Mouse (Mus musculus): Measurements from ENCODE around the gene Stab2.

- no peak for TF ChIP-seq ELF1 (IDR thresholded peaks at IDR 0.05; ENCODE audit: low read depth, low read length)
- TF ChIP-seq POLR2A (IDR thresholded peaks at IDR 0.05; ENCODE audit: low read depth, low read length), result no peak
- TF ChIP-seq MAZ (IDR thresholded peaks at IDR 0.05; ENCODE audit: low read depth, low read length), result no peak
- TF ChIP-seq NRF1 (IDR thresholded peaks at IDR 0.05; ENCODE audit: low read depth, low read length), result no peak
- TF ChIP-seq ZNF384 (IDR thresholded peaks at IDR 0.05; ENCODE audit: low read depth, low read length), result no peak
- TF ChIP-seq MEF2A (IDR thresholded peaks at IDR 0.05; ENCODE audit: borderline replicate concordance, low read depth, low read length), result no peak
- TF ChIP-seq CTCF (conservative IDR thresholded peaks at IDR 0.05 in 1 of 2, IDR thresholded peaks at IDR 0.05 in 1 of 2; ENCODE audit: low read depth in 2 of 2, low read length in 2 of 2), result no peak
- no peak for TF ChIP-seq MAFK (IDR thresholded peaks at IDR 0.05; ENCODE audit: insufficient replicate concordance, low read length)
- no peak for TF ChIP-seq NELFE (IDR thresholded peaks at IDR 0.05; ENCODE audit: low read depth, low read length)
- no peak for TF ChIP-seq EP300 (IDR thresholded peaks at IDR 0.05; ENCODE audit: low read length)
- no peak for TF ChIP-seq MAX (IDR thresholded peaks at IDR 0.05; ENCODE audit: low read length)
- TF ChIP-seq JUND (conservative IDR thresholded peaks at IDR 0.05; ENCODE audit: low read depth, low read length), result no peak
Observed at GRCm38 (mm10) chr10:86891066-86891465, 116.8 kb downstream of the Stab2 start.
